Mouse (Mus musculus) embryonic fibroblast, embryonic 13.5 days (primary cell): Measurements from ENCODE around the gene Fsd2.

Experiments
- CTCF ChIP-seq: IDR thresholded peaks from 2 replicates; pipeline ENCODE4 v1.5.1; 2011; ENCODE audit warnings: mild to moderate bottlenecking, control low read depth, low read length, moderate library complexity, borderline replicate concordance; ENCODE audit not compliant: insufficient read depth
- POLR2A ChIP-seq: IDR thresholded peaks from 2 replicates; pipeline ENCODE4 v1.6.1; 2011; ENCODE audit warnings: low read depth, mild to moderate bottlenecking, control low read depth, low read length, moderate library complexity

DNA sequence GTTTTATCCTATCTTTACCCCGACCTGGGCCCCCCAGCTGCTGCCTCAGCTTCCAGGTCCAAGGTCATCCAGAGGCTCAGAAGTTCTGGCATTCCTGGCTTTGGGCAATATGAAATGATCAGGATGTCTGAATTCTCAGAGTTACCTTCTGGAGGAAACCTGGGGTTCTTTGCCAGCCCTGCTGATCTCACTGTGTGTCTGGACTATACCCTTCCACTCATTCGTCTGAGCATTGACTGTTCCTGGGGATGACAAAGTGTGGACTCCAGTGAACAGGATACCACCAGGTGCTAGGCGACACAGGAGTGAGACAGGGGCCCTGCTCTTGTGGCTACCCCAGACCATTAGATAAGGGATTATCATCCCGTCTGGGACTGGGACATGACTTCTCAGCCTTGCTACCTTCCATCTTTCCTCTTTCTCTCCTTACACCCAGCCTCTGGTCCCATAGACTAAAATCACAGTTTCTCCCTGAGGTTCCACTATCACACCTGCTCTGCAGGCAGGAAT lies 3.2 kb downstream of the Fsd2 start:
- TF ChIP-seq POLR2A (no peak), CTCF (no peak)
